Mouse (Mus musculus) embryonic fibroblast, embryonic 13.5 days (primary cell): ENCODE measurements at regions not wholly inside any gene's neighbourhood (a gene's known extent, or its start where the extent isn't known, plus 50 kb on each side); places are given as distances from the start of the nearest gene placed in this dataset.

Source experiments
- H3K27ac ChIP-seq: 2 replicates; pipeline ENCODE4 v1.5.1; 2012; ENCODE audit warnings: low read length, control low read depth, inconsistent platforms; ENCODE audit not compliant: insufficient read depth
- H3K4me1 ChIP-seq: 2 replicates; pipeline ENCODE4 v1.6.1; 2011; ENCODE audit warnings: low read length; ENCODE audit not compliant: control insufficient read depth, insufficient read depth
- H3K4me3 ChIP-seq: 2 replicates; pipeline ENCODE4 v1.5.1; 2011; ENCODE audit warnings: mild to moderate bottlenecking, control low read depth, low read length; ENCODE audit not compliant: insufficient read depth
- CTCF ChIP-seq: IDR thresholded peaks from 2 replicates; pipeline ENCODE4 v1.5.1; 2011; ENCODE audit warnings: mild to moderate bottlenecking, control low read depth, low read length, moderate library complexity, borderline replicate concordance; ENCODE audit not compliant: insufficient read depth
- POLR2A ChIP-seq: IDR thresholded peaks from 2 replicates; pipeline ENCODE4 v1.6.1; 2011; ENCODE audit warnings: low read depth, mild to moderate bottlenecking, control low read depth, low read length, moderate library complexity

DNA sequence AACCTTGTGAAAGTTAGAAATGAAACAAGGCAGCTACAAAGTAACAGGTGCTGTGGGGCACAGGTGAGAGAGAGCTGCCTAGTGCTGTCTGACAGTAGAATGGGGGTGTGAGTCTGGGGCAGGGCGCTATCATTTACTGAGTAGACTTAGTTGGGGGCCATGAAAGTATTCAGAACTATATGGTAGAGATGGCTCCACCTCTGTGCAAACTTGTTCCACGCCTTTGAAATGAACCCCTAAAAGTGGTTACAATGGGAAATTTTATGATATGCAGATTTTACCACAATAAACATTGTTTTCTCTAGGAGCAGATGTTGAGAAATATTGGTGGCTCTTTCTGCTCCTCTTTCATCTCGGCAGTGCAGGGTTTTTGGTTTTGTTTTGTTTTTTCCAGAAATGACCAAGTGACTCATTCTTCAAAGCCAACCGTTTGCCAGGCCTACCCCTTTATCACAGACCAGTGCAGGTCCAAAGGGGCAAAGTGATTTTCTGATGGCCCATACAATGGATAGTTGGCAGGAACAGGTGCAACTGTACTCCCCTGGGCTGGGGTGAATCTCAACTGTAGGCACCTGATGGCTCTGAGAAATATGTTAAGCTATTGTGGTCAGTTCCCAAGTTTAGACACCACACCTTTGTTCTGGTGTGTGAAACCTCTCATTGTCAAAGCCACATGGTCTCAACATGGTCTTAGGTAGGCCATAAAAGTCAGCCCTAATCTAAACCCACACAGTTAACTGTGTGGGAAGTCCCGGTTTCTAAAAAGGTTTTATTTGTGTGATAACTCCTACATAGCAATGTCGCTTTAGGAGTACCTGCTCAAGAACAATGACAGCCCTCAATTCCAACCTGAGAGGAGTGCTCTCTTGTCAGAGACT, 77.2 kb downstream of the Ets2 start:
- no peak overlapping the region for H3K4me3 ChIP-seq
- no peak for TF ChIP-seq CTCF
- no peak for TF ChIP-seq POLR2A
- peak overlapping the region; percentile 72 for H3K27ac ChIP-seq
- peaks cover 8% of the 10 kb centered on the region for H3K4me1 ChIP-seq

DNA sequence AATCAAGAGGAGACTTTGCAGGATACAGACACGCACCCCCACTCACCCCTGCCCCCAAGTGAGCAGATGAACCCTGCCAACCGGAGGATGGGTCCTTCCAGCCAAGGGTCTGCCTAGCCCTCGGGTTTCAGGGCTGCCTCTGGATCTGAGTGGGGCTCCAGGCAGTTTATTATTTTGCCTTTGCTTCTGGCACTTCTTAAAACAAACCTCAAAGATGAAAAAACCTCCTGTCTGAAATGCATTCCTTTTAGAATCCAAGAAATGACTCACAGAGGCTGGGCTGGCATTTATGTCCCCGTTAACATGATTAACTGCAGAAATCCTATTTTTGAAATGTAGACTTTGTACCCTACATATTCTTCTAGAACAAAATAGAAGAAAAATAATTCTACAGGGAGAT, 76.3 kb downstream of the Ets2 start:
- TF ChIP-seq POLR2A (no peak), CTCF (no peak)
- H3K27ac ChIP-seq: peak overlapping the region; percentile 53
- H3K4me1 ChIP-seq: peaks cover 8% of the 10 kb centered on the region
- H3K4me3 ChIP-seq: no peak overlapping the region

DNA sequence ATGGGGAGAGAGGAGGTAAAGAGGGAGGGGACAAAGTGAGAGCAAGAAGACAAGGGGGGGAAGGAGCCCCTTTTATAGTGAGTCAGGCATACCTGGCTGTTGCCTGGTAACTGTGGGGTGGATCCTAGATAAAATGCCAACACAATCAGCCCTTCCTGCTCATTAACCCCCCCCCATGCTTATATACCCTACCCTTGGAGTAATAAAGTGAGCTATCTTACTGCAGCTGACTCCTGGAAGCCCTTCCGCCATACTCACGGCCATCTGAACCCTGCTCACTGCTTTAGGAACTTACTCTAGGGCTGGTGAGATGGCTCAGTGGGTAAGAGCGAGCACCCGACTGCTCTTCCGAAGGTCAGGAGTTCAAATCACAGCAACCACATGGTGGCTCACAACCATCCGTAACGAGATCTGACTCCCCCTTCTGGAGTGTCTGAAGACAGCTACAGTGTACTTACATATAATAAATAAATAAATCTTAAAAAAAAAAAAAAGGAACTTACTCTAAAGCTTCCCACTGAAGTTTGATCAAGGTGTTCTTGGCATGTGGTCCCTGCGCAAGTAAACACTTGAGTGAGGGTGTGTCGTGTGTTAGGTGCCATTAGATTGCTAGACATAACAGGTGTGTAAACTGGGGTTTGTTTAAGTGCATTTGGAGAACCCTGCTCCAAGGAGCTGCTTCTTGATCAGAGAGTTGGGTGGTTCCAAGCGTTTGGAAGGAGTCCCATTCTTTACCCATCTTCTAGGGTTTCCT, 74.9 kb downstream of the Ets2 start:
- H3K27ac ChIP-seq: no peak overlapping the region
- no peak overlapping the region for H3K4me3 ChIP-seq
- TF ChIP-seq CTCF (no peak), POLR2A (no peak)
- peaks cover 8% of the 10 kb centered on the region for H3K4me1 ChIP-seq

DNA sequence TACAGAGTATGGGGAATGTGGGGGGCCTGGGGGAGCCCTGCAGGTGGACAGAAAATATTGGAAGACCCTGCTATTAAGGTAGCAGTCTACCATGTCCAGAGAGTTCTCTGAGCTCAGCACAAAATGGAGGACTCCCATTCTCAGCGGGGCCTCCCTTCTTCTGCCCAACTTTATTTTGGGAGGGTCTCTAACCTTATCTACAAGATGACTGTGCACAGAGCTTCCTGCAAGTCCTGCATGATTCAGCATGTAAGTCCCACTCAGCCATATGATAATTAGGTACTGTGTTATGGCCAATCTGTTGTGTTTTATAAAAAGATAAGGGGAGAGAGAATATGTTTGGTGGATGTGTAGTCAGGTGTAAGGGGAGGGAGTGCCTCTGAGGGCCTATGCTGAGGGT, 74.1 kb downstream of the Ets2 start:
- Histone ChIP-seq H3K4me3 (no peak overlapping the region), H3K27ac (no peak overlapping the region), H3K4me1 (peaks cover 8% of the 10 kb centered on the region)
- TF ChIP-seq CTCF: no peak
- TF ChIP-seq POLR2A: no peak

- TF ChIP-seq POLR2A (no peak), CTCF (no peak)
- Histone ChIP-seq H3K4me1 (peaks cover 8% of the 10 kb centered on the region), H3K4me3 (no peak overlapping the region), H3K27ac (no peak overlapping the region)
Measured at GRCm38 (mm10) chr16:95775361-95775760, 73.5 kb downstream of the Ets2 start.

- peaks cover 12% of the 10 kb centered on the region for H3K4me1 ChIP-seq
- H3K27ac ChIP-seq: no peak overlapping the region
- TF ChIP-seq POLR2A (no peak), CTCF (no peak)
- H3K4me3 ChIP-seq: no peak overlapping the region
Measured at GRCm38 (mm10) chr16:95773151-95773550, 71.3 kb downstream of the Ets2 start.
